Mouse (Mus musculus) thymus, adult 18-20 months (tissue): ENCODE data around the gene Dcp1b.

Experiments used
- DNase-seq, 2 experiments: peaks; one replicate each; pipeline ENCODE4 v3.0.0; 2022; ENCODE audit warnings: mixed read lengths in 2 of 2

The Dcp1b gene

GRCm38 (mm10) chr6:119235441-119235840 is 60.4 kb downstream of the Dcp1b start:
- no peak for DNase-seq

GRCm38 (mm10) chr6:119236241-119236640 is 61.2 kb downstream of the Dcp1b start, which contains the start of gene Cacna2d4:
Cacna2d4 (plus strand) TSS chr6:119236526.
- no peak for DNase-seq

- DNase-seq, result no peak
Measured at GRCm38 (mm10) chr6:119237427-119237989, 62.5 kb downstream of the Dcp1b start.

GRCm38 (mm10) chr6:119239341-119240005 is 64.4 kb downstream of the Dcp1b start:
- DNase-seq, result no peak

- DNase-seq, result no peak
Measured at GRCm38 (mm10) chr6:119240256-119240655, 65.2 kb downstream of the Dcp1b start.

- DNase-seq, result no peak
Measured at GRCm38 (mm10) chr6:119240871-119241705, 66.0 kb downstream of the Dcp1b start.

GRCm38 (mm10) chr6:119246082-119246481 is 71.0 kb downstream of the Dcp1b start:
- DNase-seq, result no peak

GRCm38 (mm10) chr6:119248578-119248977 is 73.5 kb downstream of the Dcp1b start:
- DNase-seq, result no peak

- DNase-seq, result no peak
Measured at GRCm38 (mm10) chr6:119249726-119250125, 74.7 kb downstream of the Dcp1b start.

- DNase-seq, result no peak
Measured at GRCm38 (mm10) chr6:119251704-119252103, 76.7 kb downstream of the Dcp1b start.
